Mouse (Mus musculus) MEL (cell line): ENCODE results near the gene Tbk1. TPM values are rescaled to one million over a fixed set of nuclear protein-coding genes. Genes with fewer than 3 reads are reported as not detected.

Source experiments
- DNase-seq: peaks from one replicate; pipeline ENCODE4 v3.0.0; 2011; ENCODE audit warnings: low read depth, low spot score
- H3K27ac ChIP-seq: 2 replicates; pipeline ENCODE4 v1.5.1; 2012; ENCODE audit warnings: low read depth, mild to moderate bottlenecking, control low read depth, low read length, moderate library complexity; ENCODE audit not compliant: control insufficient read depth
- H3K27me3 ChIP-seq, 2 experiments: fragments of 150-350 bp in 1 of 2; sonication (generic) in 1 of 2; 2 replicates each; pipeline ENCODE4 v1.6.1; 2012; ENCODE audit warnings: low read length in 2 of 2, mild to moderate bottlenecking in 2 of 2, improper control_type of control experiment in 1 of 2, moderate library complexity in 1 of 2; ENCODE audit not compliant: insufficient read depth in 2 of 2, control insufficient read depth in 1 of 2
- H3K36me3 ChIP-seq, 2 experiments: 2 replicates each; pipeline ENCODE4 v1.6.1; 2012 to 2014; ENCODE audit warnings: low read length in 2 of 2, improper control_type of control experiment in 1 of 2, inconsistent platforms in 1 of 2, mild to moderate bottlenecking in 1 of 2; ENCODE audit not compliant: insufficient read depth in 2 of 2, control insufficient read depth in 1 of 2
- H3K4me1 ChIP-seq, 2 experiments: fragments of 150-350 bp in 1 of 2; sonication (generic) in 1 of 2; 2 replicates each; pipeline ENCODE4 v1.6.1; 2012; ENCODE audit warnings: low read length in 2 of 2, improper control_type of control experiment in 1 of 2, mild to moderate bottlenecking in 1 of 2; ENCODE audit not compliant: insufficient read depth in 2 of 2, control insufficient read depth in 1 of 2
- H3K4me3 ChIP-seq, 2 experiments: fragments of 150-350 bp in 1 of 2; sonication (generic) in 1 of 2; 2 replicates each; pipeline ENCODE4 v1.5.1; 2012; ENCODE audit warnings: low read depth in 2 of 2, low read length in 2 of 2, mild to moderate bottlenecking in 2 of 2, moderate library complexity in 2 of 2, control low read depth in 1 of 2, improper control_type of control experiment in 1 of 2; ENCODE audit not compliant: control insufficient read depth in 1 of 2, insufficient read depth in 1 of 2
- H3K79me2 ChIP-seq: 2 replicates; pipeline ENCODE4 v1.6.1; 2012; ENCODE audit warnings: mild to moderate bottlenecking, low read length, moderate library complexity; ENCODE audit not compliant: control insufficient read depth, poor library complexity, insufficient read depth
- H3K9ac ChIP-seq: 2 replicates; pipeline ENCODE4 v1.6.1; 2012; ENCODE audit warnings: low read depth, mild to moderate bottlenecking, control low read depth, low read length, moderate library complexity; ENCODE audit not compliant: control insufficient read depth, poor library complexity, severe bottlenecking
- H3K9me3 ChIP-seq: fragments of 150-350 bp; sonication (generic); replicated peaks from 2 replicates; pipeline ENCODE4 v1.6.1; 2012; ENCODE audit warnings: mild to moderate bottlenecking, low read length, improper control_type of control experiment, moderate library complexity; ENCODE audit not compliant: insufficient read depth
- BHLHE40 ChIP-seq: IDR thresholded peaks from 2 replicates; pipeline ENCODE4 v1.6.1; 2012; ENCODE audit warnings: low read depth, mild to moderate bottlenecking, inconsistent platforms, low read length, improper control_type of control experiment, borderline replicate concordance
- CHD1 ChIP-seq: IDR thresholded peaks from 2 replicates; pipeline ENCODE4 v1.6.1; 2012; ENCODE audit warnings: low read depth, mild to moderate bottlenecking, inconsistent platforms, low read length, improper control_type of control experiment
- CHD2 ChIP-seq: IDR thresholded peaks from 2 replicates; pipeline ENCODE4 v1.6.1; 2011; ENCODE audit warnings: low read length, improper control_type of control experiment
- CTCF ChIP-seq, 3 experiments: IDR thresholded peaks in 2 of 3; conservative IDR thresholded peaks in 1 of 3; 2 replicates each; pipeline ENCODE4 v1.5.1; 2011 to 2012; ENCODE audit warnings: low read length in 3 of 3, low read depth in 2 of 3, mild to moderate bottlenecking in 2 of 3, improper control_type of control experiment in 1 of 3, inconsistent platforms in 1 of 3, mixed read lengths in 1 of 3, moderate library complexity in 1 of 3; ENCODE audit not compliant: control insufficient read depth in 1 of 3, insufficient read depth in 1 of 3, poor library complexity in 1 of 3, severe bottlenecking in 1 of 3
- E2F4 ChIP-seq: IDR thresholded peaks from 2 replicates; pipeline ENCODE4 v1.6.1; 2011; ENCODE audit warnings: low read depth, low read length, improper control_type of control experiment, borderline replicate concordance
- EP300 ChIP-seq, 2 experiments: IDR thresholded peaks; 2 replicates each; pipeline ENCODE4 v1.6.1; 2011; ENCODE audit warnings: improper control_type of control experiment in 2 of 2, low read length in 2 of 2, low read depth in 1 of 2, mild to moderate bottlenecking in 1 of 2
- ETS1 ChIP-seq: IDR thresholded peaks from 2 replicates; pipeline ENCODE4 v1.6.1; 2012; ENCODE audit warnings: low read depth, mild to moderate bottlenecking, inconsistent platforms, low read length, improper control_type of control experiment, moderate library complexity
- GATA1 ChIP-seq: IDR thresholded peaks from 2 replicates; pipeline ENCODE4 v1.6.1; 2011; ENCODE audit warnings: low read depth, low read length, improper control_type of control experiment
- HCFC1 ChIP-seq: IDR thresholded peaks from 2 replicates; pipeline ENCODE4 v1.6.1; 2012; ENCODE audit warnings: low read depth, mild to moderate bottlenecking, inconsistent platforms, low read length, improper control_type of control experiment, moderate library complexity
- JUND ChIP-seq: IDR thresholded peaks from 2 replicates; pipeline ENCODE4 v1.6.1; 2011; ENCODE audit warnings: low read depth, mild to moderate bottlenecking, improper control_type of control experiment, low read length
- KAT2A ChIP-seq: conservative IDR thresholded peaks from 2 replicates; pipeline ENCODE4 v1.6.1; 2012; ENCODE audit warnings: low read depth, low read length, improper control_type of control experiment, inconsistent platforms
- MAFK ChIP-seq: IDR thresholded peaks from 2 replicates; pipeline ENCODE4 v1.6.1; 2011; ENCODE audit warnings: low read depth, mild to moderate bottlenecking, low read length, improper control_type of control experiment, borderline replicate concordance
- MAZ ChIP-seq: IDR thresholded peaks from 2 replicates; pipeline ENCODE4 v1.6.1; 2012; ENCODE audit warnings: low read depth, mild to moderate bottlenecking, inconsistent platforms, low read length, improper control_type of control experiment
- MXI1 ChIP-seq: IDR thresholded peaks from 2 replicates; pipeline ENCODE4 v1.6.1; 2011; ENCODE audit warnings: mild to moderate bottlenecking, low read depth, low read length, improper control_type of control experiment
- NELFE ChIP-seq: IDR thresholded peaks from 2 replicates; pipeline ENCODE4 v1.6.1; 2011; ENCODE audit warnings: low read depth, low read length, improper control_type of control experiment
- POLR2A ChIP-seq, 2 experiments: IDR thresholded peaks; 2 replicates each; pipeline ENCODE4 v1.6.1; 2011 to 2012; ENCODE audit warnings: low read length in 2 of 2, mild to moderate bottlenecking in 2 of 2, control low read depth in 1 of 2, improper control_type of control experiment in 1 of 2, low read depth in 1 of 2, moderate library complexity in 1 of 2; ENCODE audit not compliant: control insufficient read depth in 1 of 2, insufficient read depth in 1 of 2, poor library complexity in 1 of 2
- RAD21 ChIP-seq: IDR thresholded peaks from 2 replicates; pipeline ENCODE4 v1.6.1; 2011; ENCODE audit warnings: mild to moderate bottlenecking, low read depth, low read length, improper control_type of control experiment
- SMC3 ChIP-seq: IDR thresholded peaks from 2 replicates; pipeline ENCODE4 v1.6.1; 2011; ENCODE audit warnings: low read depth, low read length, improper control_type of control experiment
- TBP ChIP-seq: IDR thresholded peaks from 2 replicates; pipeline ENCODE4 v1.8.0; 2011; ENCODE audit warnings: low read depth, low read length, improper control_type of control experiment
- UBTF ChIP-seq: IDR thresholded peaks from 2 replicates; pipeline ENCODE4 v1.6.1; 2012; ENCODE audit warnings: low read depth, mild to moderate bottlenecking, inconsistent platforms, low read length, improper control_type of control experiment, moderate library complexity, borderline replicate concordance; ENCODE audit not compliant: insufficient read depth
- ZC3H11A ChIP-seq: IDR thresholded peaks from 2 replicates; pipeline ENCODE4 v1.6.1; 2012; ENCODE audit warnings: low read depth, mild to moderate bottlenecking, inconsistent platforms, low read length, improper control_type of control experiment
- ZKSCAN1 ChIP-seq: IDR thresholded peaks from 2 replicates; pipeline ENCODE4 v1.6.1; 2012; ENCODE audit warnings: low read depth, mild to moderate bottlenecking, inconsistent platforms, low read length, improper control_type of control experiment, moderate library complexity
- ZMIZ1 ChIP-seq: IDR thresholded peaks from 2 replicates; pipeline ENCODE4 v1.6.1; 2012; ENCODE audit warnings: low read depth, mild to moderate bottlenecking, inconsistent platforms, low read length, improper control_type of control experiment, moderate library complexity
- ZNF384 ChIP-seq: IDR thresholded peaks from 2 replicates; pipeline ENCODE4 v1.6.1; 2012; ENCODE audit warnings: low read depth, mild to moderate bottlenecking, inconsistent platforms, low read length, improper control_type of control experiment
- polyA plus RNA-seq, 2 experiments: library from polyadenylated mRNA; stranded (reverse) in 1 of 2; unstranded in 1 of 2; fragments of >175 nt in 1 of 2; fragments of >200 nt in 1 of 2; gene quantifications; 2 replicates each; pipeline versions ENCODE4 v1.2.1 to v1.2.4; 2012; ENCODE audit warnings: low replicate concordance in 2 of 2, low read depth in 1 of 2; ENCODE audit not compliant: insufficient read length in 2 of 2, insufficient read depth in 1 of 2, missing spikeins in 1 of 2
- total RNA-seq: library from RNA; depleted of rRNA; stranded (reverse); fragments of 300-350 nt; gene quantifications from 2 replicates; pipeline ENCODE4 v1.2.3, GENCODE M21; 2012

The Tbk1 gene
- total and polyA plus RNA-seq, 3 experiments, result 18.0 to 31.1 TPM; not detected in 1

GRCm38 (mm10) chr10:121636276-121636675 is 49.7 kb upstream of the Tbk1 start:
- Histone ChIP-seq H3K27me3 (no peaks in the 10 kb centered on the region), H3K4me1 (peaks cover 10 to 20% of the 10 kb centered on the region in 2 experiments)

DNA sequence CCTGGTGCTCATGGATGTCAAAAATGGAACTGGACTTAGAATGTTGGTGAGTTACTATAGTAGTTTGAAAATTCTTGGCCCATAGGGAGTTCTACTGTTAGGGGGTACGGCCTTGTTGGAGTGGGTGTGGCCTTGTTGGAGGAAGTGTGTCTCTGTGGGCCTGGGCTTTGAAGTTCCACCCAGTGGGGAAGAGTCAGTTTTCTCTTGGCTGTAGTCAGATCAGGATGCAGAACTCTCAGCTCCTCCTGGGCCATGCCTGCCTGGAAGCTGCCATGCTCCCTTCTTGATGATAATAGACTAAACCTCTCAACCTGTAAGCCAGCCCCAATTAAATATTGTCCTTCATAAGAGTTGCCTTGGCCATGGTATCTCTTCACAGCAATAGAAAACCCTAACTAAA is 47.6 kb upstream of the Tbk1 start:
- no peak overlapping the region for H3K9ac ChIP-seq
- no peak for TF ChIP-seq JUND
- no peak for TF ChIP-seq E2F4
- TF ChIP-seq MAZ, result no peak
- TF ChIP-seq ETS1, result no peak
- no peak for TF ChIP-seq ZKSCAN1
- no peak for TF ChIP-seq BHLHE40
- TF ChIP-seq MXI1, result no peak
- TF ChIP-seq UBTF, result no peak
- no peak for TF ChIP-seq RAD21
- no peak for TF ChIP-seq KAT2A
- TF ChIP-seq NELFE, result peak; percentile 55
- TF ChIP-seq CHD1, result no peak
- TF ChIP-seq ZC3H11A, result no peak
- TF ChIP-seq EP300 (IDR thresholded peaks at IDR 0.05; ENCODE audit: low read depth in 1 of 2, low read length in 2 of 2), result no peak
- TF ChIP-seq ZNF384, result no peak
- TF ChIP-seq GATA1, result no peak
- no peak for TF ChIP-seq CHD2
- TF ChIP-seq TBP, result peak; percentile 49; the same call in 1 of the 2 replicates
- peak in 1 of 2 experiments; percentile 76; a peak in 2 of 4 replicates for TF ChIP-seq POLR2A (IDR thresholded peaks at IDR 0.05; ENCODE audit: control insufficient read depth in 1 of 2, insufficient read depth in 1 of 2, low read depth in 1 of 2, low read length in 2 of 2, poor library complexity in 1 of 2)
- TF ChIP-seq CTCF (IDR thresholded peaks at IDR 0.05 in 2 of 3, conservative IDR thresholded peaks at IDR 0.05 in 1 of 3; ENCODE audit: control insufficient read depth in 1 of 3, insufficient read depth in 1 of 3, low read depth in 2 of 3, low read length in 3 of 3, poor library complexity in 1 of 3, severe bottlenecking in 1 of 3), result no peak
- TF ChIP-seq SMC3, result no peak
- TF ChIP-seq HCFC1, result no peak
- no peak for TF ChIP-seq MAFK
- TF ChIP-seq, all 39 proteins: peak for 3
- Histone ChIP-seq H3K36me3 (peaks cover 0 to 17% of the 10 kb centered on the region in 2 experiments; a peak in 2 of 4 replicates), H3K79me2 (no peaks in the 10 kb centered on the region), H3K9me3 (no peaks in the 10 kb centered on the region), H3K27me3 (no peaks in the 10 kb centered on the region), H3K4me3 (no peak overlapping the region), H3K27ac (no peak overlapping the region), H3K4me1 (peaks cover 10 to 16% of the 10 kb centered on the region in 2 experiments)
- DNase-seq, result peak; percentile 79

More at GRCm38 (mm10) chr10:121636276-121636675, 49.7 kb upstream of the Tbk1 start:
- peaks cover 0 to 19% of the 10 kb centered on the region in 2 experiments; a peak in 2 of 4 replicates for H3K36me3 ChIP-seq
- H3K4me3 ChIP-seq, result no peak overlapping the region
- no peaks in the 10 kb centered on the region for H3K79me2 ChIP-seq
- 0 out of 2 replicates have a peak overlapping the region, but pooled peaks have one; percentile 4 for H3K27ac ChIP-seq
- no peak for TF ChIP-seq EP300 (IDR thresholded peaks at IDR 0.05; ENCODE audit: low read depth in 1 of 2, low read length in 2 of 2)
- no peak for TF ChIP-seq UBTF
- TF ChIP-seq POLR2A (IDR thresholded peaks at IDR 0.05; ENCODE audit: control insufficient read depth in 1 of 2, insufficient read depth in 1 of 2, low read depth in 1 of 2, low read length in 2 of 2, poor library complexity in 1 of 2), result no peak
- no peak for TF ChIP-seq SMC3
- TF ChIP-seq MXI1, result no peak
- TF ChIP-seq ZMIZ1, result no peak
- TF ChIP-seq RAD21, result no peak
- TF ChIP-seq CTCF (IDR thresholded peaks at IDR 0.05 in 2 of 3, conservative IDR thresholded peaks at IDR 0.05 in 1 of 3; ENCODE audit: control insufficient read depth in 1 of 3, insufficient read depth in 1 of 3, low read depth in 2 of 3, low read length in 3 of 3, poor library complexity in 1 of 3, severe bottlenecking in 1 of 3), result no peak
- H3K9ac ChIP-seq, result no peak overlapping the region
- DNase-seq, result no peak
- no peaks in the 10 kb centered on the region for H3K9me3 ChIP-seq
